Mouse (Mus musculus) lung, adult 2 months (tissue): ENCODE results near the gene Grk6.

Source experiments
- CTCF ChIP-seq: fragments of 200-500 bp; IDR thresholded peaks from 2 replicates; pipeline ENCODE4 v1.5.1; 2011; ENCODE audit warnings: mild to moderate bottlenecking, low read length, control low read depth; ENCODE audit not compliant: insufficient read depth
- POLR2A ChIP-seq: fragments of 200-500 bp; IDR thresholded peaks from 2 replicates; pipeline ENCODE4 v1.6.1; 2011; ENCODE audit warnings: low read depth, mild to moderate bottlenecking, control low read depth, low read length, borderline replicate concordance; ENCODE audit errors: extremely low read depth

GRCm38 (mm10) chr13:55475750-55476149 is 30.9 kb downstream of the Grk6 start:
- no peak for TF ChIP-seq CTCF
- TF ChIP-seq POLR2A: no peak
